Mouse (Mus musculus) Patski (cell line): ENCODE measurements around the gene Prss32. TPM values are rescaled to one million over a fixed set of nuclear protein-coding genes. Genes with fewer than 3 reads are reported as not detected.
A peak's percentile ranks its signal among the peaks of the same experiment; 100 is the strongest.

Experiments used
- ATAC-seq: fragments of 100-300 bp; one replicate; pipeline ENCODE4 v1.8.0; 2021
- CTCF ChIA-PET: fragments of 350-600 bp; sonication (Branson Sonifier 250); formaldehyde crosslinking; loops from one replicate; lab custom pipeline; 2022; ENCODE audit warnings: inconsistent platforms; lab: Charles Lee
- POLR2A ChIA-PET: fragments of 350-600 bp; sonication (Branson Sonifier 250); formaldehyde crosslinking; loops from one replicate; lab custom pipeline; 2022; ENCODE audit warnings: antibody characterized with exemption, inconsistent platforms; lab: Charles Lee
- DNase-seq: peaks from one replicate; pipeline ENCODE4 v3.0.0-alpha.2; 2011; ENCODE audit warnings: low read depth, low spot score
- H3K27me3 ChIP-seq: fragments of 371-371 bp; one replicate; pipeline ENCODE4 v1.5.1; 2021
- CTCF ChIP-seq: fragments of 100-300 bp; IDR thresholded peaks from one replicate; pipeline ENCODE4 v1.5.1; 2021
- in situ Hi-C: fragments of 300-500 bp; cut with MboI; formaldehyde crosslinking; loops from 3 replicates; pipeline ENCODE4 v1.11.1; 2018; ENCODE audit warnings: low pct_unique_long_range_greater_than_20kb, mixed read lengths
- polyA plus RNA-seq: library from polyadenylated mRNA; unstranded; gene quantifications from one replicate; pipeline ENCODE4 v1.2.3, GENCODE M21; 2021

The Prss32 gene
- polyA plus RNA-seq, 1 experiment from 2014 or later = 0.45 TPM

GRCm38 (mm10) chr17:23836006-23836575 lies 7.6 kb upstream of the Prss32 start, which contains the start of gene Prss33:
Gene Prss33 (minus strand): TSS chr17:23836056.
- DNase-seq (no peak), ATAC-seq (no peak)
- no peaks in the 10 kb centered on the region for H3K27me3 ChIP-seq
- ChIA-PET CTCF (interaction anchor here (0.8 to 1.3 kb wide), 2 partner anchors 17 to 35 kb away, joined by 3 read pairs; no protein-coding TSS in a partner anchor), POLR2A (interaction anchor here (1.0 kb wide), 1 partner anchor 18 kb away, joined by 4 read pairs; no protein-coding TSS in a partner anchor)
- TF ChIP-seq CTCF = no peak
- in situ Hi-C loops = no loop called here

GRCm38 (mm10) chr17:23841145-23841544 lies 2.5 kb upstream of the Prss32 start:
- DNase-seq (no peak), ATAC-seq (peak; percentile 14)
- ChIA-PET POLR2A (no interaction called here), CTCF (interaction anchor here (1.2 to 1.7 kb wide), 2 partner anchors 11 to 12 kb away, joined by 3 to 5 read pairs; no protein-coding TSS in a partner anchor)
- H3K27me3 ChIP-seq = no peaks in the 10 kb centered on the region
- TF ChIP-seq CTCF = no peak
- in situ Hi-C loops = no loop called here

GRCm38 (mm10) chr17:23843141-23843811 lies 379 bp upstream of the Prss32 start:
- ChIA-PET CTCF (interaction anchor here (0.9 to 2.9 kb wide), 12 partner anchors 11 to 139 kb away, joined by 3 to 23 read pairs (median 5); partner anchors contain the start of gene Elob), POLR2A (no interaction called here)
- H3K27me3 ChIP-seq = no peaks in the 10 kb centered on the region
- TF ChIP-seq CTCF = peak; percentile 53
- no peak for DNase-seq
- no peak for ATAC-seq
- in situ Hi-C loops = no loop called here

DNA sequence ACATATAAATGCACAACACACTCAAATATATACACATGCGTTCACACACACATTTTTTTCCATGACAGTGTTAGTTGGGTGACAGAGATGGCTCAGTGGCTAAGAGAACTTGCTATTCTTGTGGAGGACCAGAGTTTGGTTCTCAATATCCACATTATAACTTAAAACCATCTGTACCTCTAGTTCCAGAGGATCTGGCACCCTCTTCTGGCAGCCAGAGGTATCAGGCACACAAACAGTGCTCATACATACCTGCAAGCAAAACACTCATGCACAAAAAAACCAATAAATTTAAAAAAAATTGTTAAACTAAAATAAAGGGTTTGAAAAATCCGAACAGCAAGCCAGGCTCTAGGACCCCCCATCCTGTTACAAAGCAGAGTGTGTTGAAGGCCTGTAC lies 6.4 kb downstream of the Prss32 start:
- in situ Hi-C loops = no loop called here
- POLR2A ChIA-PET = no interaction called here
- no peak for DNase-seq
- CTCF ChIA-PET = interaction anchor here (1.4 to 2.6 kb wide), 2 partner anchors 20 to 25 kb away, joined by 4 to 9 read pairs; partner anchors contain the start of gene Elob
- H3K27me3 ChIP-seq = no peaks in the 10 kb centered on the region
- no peak for ATAC-seq
- peak; percentile 31 for TF ChIP-seq CTCF

GRCm38 (mm10) chr17:23850853-23851749 lies 7.4 kb downstream of the Prss32 start:
- ChIA-PET POLR2A (no interaction called here), CTCF (interaction anchor here (0.6 to 2.6 kb wide), 5 partner anchors 22 to 125 kb away, joined by 3 to 9 read pairs (median 3); partner anchors contain the start of gene Elob)
- peak; percentile 93 for TF ChIP-seq CTCF
- DNase-seq (no peak), ATAC-seq (no peak)
- no peaks in the 10 kb centered on the region for H3K27me3 ChIP-seq
- in situ Hi-C loops = no loop called here

GRCm38 (mm10) chr17:23853292-23853691 lies 9.6 kb downstream of the Prss32 start:
- ChIA-PET CTCF (interaction anchor here (0.8 to 2.1 kb wide), 10 partner anchors 12 to 107 kb away, joined by 3 to 11 read pairs (median 5); partner anchors contain the start of genes Elob and Prss33), POLR2A (interaction anchor here (1.4 to 1.8 kb wide), 2 partner anchors 17 to 23 kb away, joined by 3 to 4 read pairs; partner anchors contain the start of gene Prss33)
- ATAC-seq = no peak
- TF ChIP-seq CTCF = peak; percentile 64
- DNase-seq = no peak
- in situ Hi-C loops = no loop called here
- no peaks in the 10 kb centered on the region for H3K27me3 ChIP-seq

DNA sequence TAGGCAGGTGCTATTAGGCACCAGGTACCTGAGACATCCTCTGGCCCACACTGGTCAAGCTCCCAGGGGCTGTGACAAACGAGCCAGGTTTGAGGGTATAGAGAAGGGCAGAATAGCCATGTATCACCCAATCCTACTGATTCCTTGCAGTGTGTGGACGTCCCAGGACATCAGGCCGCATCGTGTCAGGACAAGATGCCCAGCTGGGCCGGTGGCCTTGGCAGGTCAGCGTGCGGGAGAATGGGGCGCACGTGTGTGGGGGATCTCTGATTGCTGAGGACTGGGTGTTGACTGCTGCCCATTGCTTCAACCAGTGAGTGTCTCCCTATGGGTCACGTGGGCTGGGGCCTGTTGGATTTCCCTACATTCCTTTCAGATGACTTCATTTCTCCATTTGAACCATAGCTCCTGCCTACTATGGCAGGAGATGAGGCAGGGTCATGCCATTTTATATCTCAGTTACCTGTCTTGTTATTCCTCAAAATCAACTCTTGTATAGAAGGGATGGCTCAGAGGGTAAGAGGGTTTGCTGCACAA lies 10.6 kb downstream of the Prss32 start:
- ATAC-seq (no peak), DNase-seq (no peak)
- H3K27me3 ChIP-seq = no peaks in the 10 kb centered on the region
- in situ Hi-C loops = no loop called here
- CTCF ChIA-PET = interaction anchor here (0.9 to 2.1 kb wide), 8 partner anchors 10 to 108 kb away, joined by 3 to 11 read pairs (median 5); partner anchors contain the start of genes Elob, Prss33 and Prss41
- POLR2A ChIA-PET = interaction anchor here (1.8 kb wide), 1 partner anchor 18 kb away, joined by 4 read pairs; the partner anchor contains the start of gene Prss33
- no peak for TF ChIP-seq CTCF

DNA sequence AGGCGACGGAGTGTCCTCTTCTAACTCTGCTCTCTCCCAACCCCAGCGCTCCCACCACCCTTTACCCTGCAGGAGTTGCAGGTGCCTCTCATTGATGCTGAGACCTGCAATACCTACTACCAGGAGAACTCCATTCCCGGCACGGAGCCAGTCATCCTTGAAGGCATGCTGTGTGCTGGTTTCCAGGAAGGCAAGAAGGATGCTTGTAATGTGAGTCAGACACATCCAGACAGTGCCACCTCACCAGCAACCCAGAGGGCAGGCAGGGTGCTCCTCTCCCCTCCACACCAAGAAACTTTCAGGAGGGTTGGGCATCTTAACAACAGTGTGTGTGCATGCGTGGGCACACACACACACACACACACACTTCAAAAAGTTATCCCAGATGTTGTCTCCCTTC lies 13.5 kb downstream of the Prss32 start:
- in situ Hi-C loops = no loop called here
- peak; percentile 81 for ATAC-seq
- CTCF ChIA-PET = interaction anchor here (1.2 kb wide), 1 partner anchor 103 kb away, joined by 3 read pairs; no protein-coding TSS in a partner anchor

GRCm38 (mm10) chr17:23857913-23858312 lies 14.3 kb downstream of the Prss32 start:
- DNase-seq = no peak

More for the DNA sequence above, 13.5 kb downstream of the Prss32 start:
- TF ChIP-seq CTCF = no peak
- peak; percentile 73 for DNase-seq
- POLR2A ChIA-PET = interaction anchor here (1.4 kb wide), 1 partner anchor 54 kb away, joined by 3 read pairs; no protein-coding TSS in a partner anchor
- H3K27me3 ChIP-seq = no peaks in the 10 kb centered on the region

More at GRCm38 (mm10) chr17:23857913-23858312, 14.3 kb downstream of the Prss32 start:
- no peaks in the 10 kb centered on the region for H3K27me3 ChIP-seq
- ChIA-PET CTCF (no interaction called here), POLR2A (no interaction called here)
- ATAC-seq = no peak
- no peak for TF ChIP-seq CTCF
- in situ Hi-C loops = no loop called here
